Mouse (Mus musculus) liver, adult 2 months (tissue): ENCODE results near the gene Macrod1.

ENCODE experiments used
- CTCF ChIP-seq: fragments of 200-500 bp; IDR thresholded peaks from 2 replicates; pipeline ENCODE4 v1.5.1; 2011; ENCODE audit warnings: low read depth, low read length, control low read depth
- POLR2A ChIP-seq: fragments of 200-500 bp; IDR thresholded peaks from 2 replicates; pipeline ENCODE4 v1.6.1; 2011; ENCODE audit warnings: low read length, control low read depth; ENCODE audit not compliant: insufficient read depth; ENCODE audit errors: extremely low read depth

- TF ChIP-seq CTCF, result no peak
- TF ChIP-seq POLR2A, result no peak
These were observed 124.9 kb downstream of the Macrod1 start for GRCm38 (mm10) chr19:7181496-7181895.
